Mouse (Mus musculus) natural killer cell, adult 2 months (primary cell): ENCODE results near the gene Nfe2.

Experiments used
- DNase-seq, 2 experiments: peaks; one replicate each; pipeline ENCODE4 v3.0.0; 2022; ENCODE audit warnings: low spot score in 2 of 2

Nfe2 gene

GRCm38 (mm10) chr15:103214971-103215907 lies 43.0 kb downstream of the Nfe2 start:
- DNase-seq = peak; percentile 75 to 77

- DNase-seq = no peak
These were observed 44.1 kb downstream of the Nfe2 start for GRCm38 (mm10) chr15:103214149-103214548.

- DNase-seq = no peak
These were observed 53.0 kb downstream of the Nfe2 start for GRCm38 (mm10) chr15:103205156-103205555.

GRCm38 (mm10) chr15:103202088-103202793 lies 56.0 kb downstream of the Nfe2 start:
- no peak for DNase-seq
